Mouse (Mus musculus) liver (tissue): ENCODE measurements at regions not wholly inside any gene's neighbourhood (a gene's known extent, or its start where the extent isn't known, plus 50 kb on each side); places are given as distances from the start of the nearest gene placed in this dataset.

ENCODE experiments used
- DNase-seq: peaks from one replicate; pipeline ENCODE4 v3.0.0-alpha.2; 2020; ENCODE audit warnings: mixed read lengths

DNA sequence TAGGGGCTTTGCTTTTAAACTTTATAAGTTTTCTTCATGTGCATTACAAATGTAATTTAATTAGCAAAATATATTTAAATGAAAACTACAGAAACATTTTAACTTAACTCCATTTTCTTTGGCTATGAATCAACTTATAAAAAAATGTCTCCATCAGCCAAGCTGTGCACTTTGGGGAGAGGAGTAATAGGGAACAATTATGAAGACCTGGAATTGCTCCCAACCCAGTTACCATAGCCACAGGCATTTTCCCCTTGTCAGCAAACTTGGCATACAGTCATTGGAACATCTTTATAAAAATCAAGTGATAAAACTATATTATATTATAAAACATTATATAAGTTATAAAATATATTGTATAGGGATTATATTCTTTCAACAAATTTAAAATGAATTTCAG lies 65.0 kb downstream of the Atxn7l3b start:
- DNase-seq, result no peak

DNA sequence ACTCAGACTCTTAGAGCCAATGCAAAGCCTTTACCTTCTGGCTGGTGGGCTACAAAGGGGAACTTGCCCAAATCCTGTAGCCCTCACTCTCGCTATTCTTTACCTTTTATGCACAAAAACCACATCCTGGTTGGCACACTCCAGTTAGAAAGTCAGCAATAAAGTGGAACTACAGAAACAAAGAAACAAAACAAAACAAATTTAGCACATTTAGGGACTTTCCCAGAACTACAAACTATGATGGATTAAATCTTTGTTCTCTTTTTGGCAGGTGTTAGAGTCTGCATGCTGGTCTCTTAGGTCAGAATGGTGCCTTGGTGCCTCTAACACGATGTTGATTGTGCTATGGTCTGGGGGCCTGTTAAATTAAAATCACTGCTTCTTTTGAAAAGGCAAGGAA lies 65.4 kb downstream of the Atxn7l3b start:
- no peak for DNase-seq

DNA sequence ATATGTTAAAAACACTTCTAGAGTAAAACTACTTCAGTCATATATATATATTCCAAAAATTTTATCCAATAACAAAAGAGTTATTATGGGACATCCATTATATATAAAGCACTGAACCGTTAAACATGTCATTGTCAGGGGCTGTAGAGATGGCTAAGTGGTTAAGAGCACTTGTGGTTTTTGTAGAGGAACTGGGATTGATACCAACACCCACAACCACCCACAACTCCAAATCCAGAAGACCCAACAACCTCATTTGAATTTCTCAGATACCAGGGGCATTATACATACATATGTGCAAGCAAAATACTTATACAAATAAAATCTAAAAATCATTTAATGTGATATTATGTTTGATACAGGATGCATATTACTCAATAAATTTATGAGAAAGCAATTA lies 76.8 kb downstream of the Atxn7l3b start:
- no peak for DNase-seq

DNA sequence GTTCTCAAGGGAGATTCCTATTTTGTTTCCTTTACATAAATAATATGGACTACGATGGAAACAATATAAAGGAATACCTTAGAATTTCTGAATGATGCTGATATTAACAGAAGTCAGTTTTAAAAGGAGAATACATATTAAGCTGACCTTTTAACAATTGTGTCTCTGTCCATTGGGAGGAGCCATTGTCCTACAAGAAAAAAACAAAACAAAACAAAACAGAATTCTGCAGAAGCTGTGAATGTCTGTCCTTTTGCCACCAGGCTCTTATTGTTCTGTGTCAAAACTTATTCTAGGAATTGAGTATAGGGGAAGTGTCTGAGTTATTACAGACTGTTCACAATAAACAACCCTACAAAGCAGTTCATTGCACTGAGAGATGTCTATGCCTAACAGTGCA lies 82.6 kb downstream of the Atxn7l3b start:
- no peak for DNase-seq

DNA sequence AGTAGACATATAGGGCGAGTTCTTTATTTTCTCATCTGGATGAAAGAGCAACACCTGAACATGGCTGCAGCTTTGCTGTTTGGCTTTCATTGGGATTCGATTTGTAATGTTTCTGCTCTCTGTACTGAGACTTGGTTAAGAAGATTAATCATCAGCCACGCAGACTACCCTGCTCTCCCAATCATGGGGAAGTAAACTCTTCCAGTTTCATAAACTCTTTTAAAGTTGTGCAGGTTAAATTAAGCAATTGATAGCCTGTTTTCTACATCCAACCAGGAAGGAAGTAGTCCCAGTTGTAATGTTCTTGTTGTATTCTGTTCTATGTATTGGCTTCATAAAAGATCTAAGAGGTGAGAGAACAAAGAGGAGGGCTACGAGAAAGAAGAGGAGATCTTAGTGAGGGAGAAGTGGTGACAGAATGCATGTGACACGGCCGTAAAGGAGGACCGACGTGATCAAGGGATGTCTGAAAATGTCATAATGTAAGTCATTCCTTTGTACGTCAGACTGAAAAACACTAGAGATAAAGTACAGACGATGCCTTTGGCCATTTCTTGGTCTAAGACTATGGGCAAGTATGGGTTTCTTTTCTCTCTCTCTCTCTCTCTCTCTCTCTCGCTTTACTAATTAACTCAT lies 91.3 kb downstream of the Atxn7l3b start:
- no peak for DNase-seq

DNA sequence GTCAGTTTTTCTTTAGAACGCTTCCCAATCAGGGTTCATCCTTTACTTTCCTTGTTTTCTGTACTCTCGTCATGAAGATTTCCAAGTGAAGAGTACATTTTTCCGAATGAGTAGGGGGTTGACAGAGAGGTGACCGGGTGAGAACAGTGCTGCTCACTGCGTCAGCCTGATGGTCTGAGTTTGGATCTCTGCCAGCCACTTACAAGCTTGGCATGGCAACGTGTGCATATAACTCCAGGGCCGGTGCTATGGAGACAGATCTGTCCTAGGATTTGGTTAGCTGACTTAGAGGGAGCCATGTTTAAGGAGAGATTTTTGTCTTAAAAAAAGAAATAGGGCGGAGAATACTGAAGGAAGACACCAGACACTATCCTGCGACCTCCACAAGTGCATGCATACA lies 92.8 kb downstream of the Atxn7l3b start:
- DNase-seq, result no peak

DNA sequence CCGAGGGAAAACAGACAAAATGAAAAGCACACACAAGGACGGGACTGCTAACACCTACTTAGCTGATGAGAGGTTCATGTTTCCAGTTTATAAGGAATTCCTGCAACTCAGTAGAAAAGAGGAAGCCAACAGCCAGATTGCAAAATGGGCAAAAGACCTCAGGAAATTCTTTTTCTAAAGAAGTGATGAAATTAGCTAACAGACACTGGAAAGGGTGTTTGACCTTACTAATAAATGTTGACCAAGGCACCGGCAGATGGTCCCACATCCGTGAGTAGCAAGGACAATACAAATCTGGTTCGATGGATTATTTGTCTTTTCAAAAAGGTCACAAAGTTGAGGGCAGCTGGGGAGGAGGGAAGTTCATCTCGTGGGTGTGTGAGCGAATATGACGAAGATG lies 93.3 kb downstream of the Atxn7l3b start:
- DNase-seq, result no peak

DNA sequence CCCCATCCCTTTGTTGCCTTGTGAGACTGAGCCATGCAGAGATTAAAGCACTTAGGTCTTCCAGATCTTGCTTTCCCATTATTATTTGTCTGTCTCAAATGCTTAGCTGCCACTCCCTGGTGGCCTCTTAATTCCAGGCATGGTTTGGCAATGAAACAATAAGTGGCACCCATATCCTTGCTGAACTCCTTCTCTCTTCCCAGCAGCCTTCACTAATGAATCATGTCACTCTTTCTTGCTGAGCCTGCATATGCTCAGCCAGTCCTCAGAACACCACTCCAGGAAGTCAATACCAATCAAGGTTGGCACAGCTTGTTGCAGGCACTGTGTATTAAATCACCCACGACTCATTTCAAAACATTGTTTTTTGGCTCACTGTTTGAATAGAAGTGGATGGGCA lies 118.6 kb downstream of the Atxn7l3b start:
- no peak for DNase-seq

DNA sequence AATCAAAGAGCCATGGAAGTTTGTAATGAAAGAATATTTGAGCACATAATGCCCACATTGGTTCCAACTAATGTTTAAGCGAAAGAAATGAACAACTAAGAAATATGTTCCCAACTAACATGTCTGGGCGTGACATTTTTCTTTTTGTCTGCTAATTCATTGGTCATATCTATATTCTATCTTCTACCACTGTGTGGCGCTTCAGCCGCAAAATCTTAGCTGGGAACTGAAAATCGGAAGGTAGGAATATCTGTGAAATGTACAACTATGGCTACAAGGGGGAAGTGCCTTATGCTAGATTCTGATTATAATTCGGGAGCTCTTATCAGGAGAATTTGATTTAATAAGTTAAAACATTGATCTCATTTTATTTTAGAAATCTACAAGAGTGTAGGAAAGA lies 125.2 kb downstream of the Atxn7l3b start:
- DNase-seq, result no peak

DNA sequence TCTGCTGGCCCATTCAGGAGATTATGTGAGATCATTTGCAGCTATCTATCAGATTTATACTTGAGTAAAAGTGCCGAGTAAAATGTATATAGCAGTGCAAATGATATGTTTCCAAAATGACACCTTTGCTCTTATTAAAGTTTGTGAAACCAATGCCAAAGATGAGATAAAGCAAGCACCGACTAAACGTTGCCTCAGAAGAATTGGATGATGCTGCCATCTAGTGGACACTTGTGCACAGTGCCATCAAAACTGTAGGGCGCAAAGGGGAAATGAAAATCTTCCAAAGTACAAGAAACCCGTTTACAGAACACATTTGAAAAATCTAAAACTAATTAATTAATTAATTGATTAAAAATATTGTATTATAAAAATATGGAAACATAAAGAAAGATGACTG lies 127.2 kb downstream of the Atxn7l3b start:
- peak; percentile 23 for DNase-seq

DNA sequence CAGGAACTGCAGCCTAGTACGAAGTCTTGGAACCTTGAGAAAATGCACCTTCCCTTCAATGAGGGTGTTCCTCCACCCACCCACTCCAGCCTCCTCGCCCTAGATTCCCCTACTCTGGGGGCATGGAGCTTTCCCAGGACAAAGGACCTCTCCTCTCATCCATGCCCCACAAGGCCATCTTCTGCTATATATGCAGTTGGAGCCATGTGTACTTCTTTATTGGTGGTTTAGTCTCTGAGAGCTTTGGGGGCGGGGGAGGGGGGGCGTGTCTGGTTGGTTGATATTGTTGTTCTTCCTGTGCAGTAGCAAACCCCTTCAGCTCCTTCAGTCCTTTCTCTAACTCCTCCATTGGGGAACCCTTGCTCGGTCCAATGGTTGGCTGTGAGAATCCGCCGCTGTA lies 130.2 kb downstream of the Atxn7l3b start:
- DNase-seq, result no peak

DNA sequence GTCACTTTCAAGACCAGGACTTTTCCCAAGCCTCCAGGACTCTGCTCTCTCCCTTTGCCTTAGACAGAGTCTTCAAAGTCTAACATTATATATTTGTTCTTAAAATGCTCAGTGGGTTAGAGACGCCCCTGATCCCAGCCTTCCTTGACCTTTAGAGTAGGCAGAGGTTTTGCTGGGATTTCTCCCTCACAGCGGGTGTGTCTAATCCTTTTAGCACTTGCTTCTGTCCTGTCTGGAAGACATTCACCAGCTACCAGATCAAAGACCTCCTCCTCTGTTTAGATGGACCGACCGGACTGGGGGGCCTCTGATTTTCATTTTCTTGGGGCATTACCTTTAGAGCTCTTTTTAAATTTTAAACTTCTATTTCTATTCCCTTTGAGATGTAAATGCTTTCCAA lies 130.7 kb downstream of the Atxn7l3b start:
- no peak for DNase-seq

DNA sequence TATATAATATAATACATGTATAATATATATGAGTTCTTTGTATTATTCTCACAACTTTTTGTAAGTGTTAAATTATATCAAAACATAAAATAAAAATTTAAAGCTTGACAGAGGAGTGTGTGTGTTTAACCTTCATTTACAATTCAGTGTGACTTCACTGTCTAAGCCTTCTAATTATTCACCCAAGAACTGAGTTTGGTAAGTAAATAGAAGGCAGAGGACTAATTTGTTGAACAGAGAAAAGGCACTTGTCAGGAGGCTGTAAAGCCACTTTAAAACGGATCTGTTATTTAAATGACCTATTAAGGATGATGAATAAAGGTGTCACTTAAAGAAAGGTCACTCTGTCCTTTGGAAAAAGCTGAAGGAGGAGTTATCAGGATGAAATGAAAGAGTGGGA lies 132.9 kb downstream of the Atxn7l3b start:
- no peak for DNase-seq

DNA sequence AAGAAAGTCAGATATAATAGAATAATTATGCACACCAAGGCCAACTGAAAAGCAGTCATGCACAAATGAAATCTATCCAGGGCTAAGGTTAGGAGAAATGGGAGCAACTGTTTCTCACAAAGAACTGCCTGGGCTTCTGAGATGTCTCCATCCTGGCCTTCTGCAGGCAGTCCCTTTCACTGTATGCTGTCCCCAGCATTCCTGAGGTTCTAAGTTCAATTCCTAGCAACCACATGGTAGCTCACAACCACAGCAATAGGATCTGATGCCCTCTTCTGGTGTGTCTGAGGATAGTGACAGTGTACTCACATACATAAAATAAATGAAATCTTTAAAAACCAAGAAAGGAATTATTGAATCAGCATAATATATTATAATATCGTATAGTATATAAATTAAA lies 133.3 kb downstream of the Atxn7l3b start:
- DNase-seq, result no peak

DNA sequence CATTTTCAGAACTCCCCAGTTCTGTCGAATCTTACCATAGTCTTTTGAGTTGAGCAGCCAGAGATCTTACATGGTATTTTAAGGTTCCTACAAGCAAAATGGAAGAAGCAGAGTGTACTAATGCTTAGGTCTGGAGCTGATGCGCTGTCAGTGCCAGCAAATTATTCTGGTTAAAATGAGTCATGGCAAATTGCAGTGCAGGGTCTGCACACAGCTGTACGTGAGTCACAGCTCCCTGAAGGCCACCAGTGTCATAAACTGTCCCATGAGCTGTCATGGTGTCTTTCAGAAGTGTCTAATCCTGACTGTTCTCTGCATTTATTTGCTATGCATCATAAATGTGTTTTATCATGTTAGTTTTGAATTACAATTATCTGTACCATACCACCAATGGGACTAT lies 140.6 kb downstream of the Atxn7l3b start:
- DNase-seq, result no peak

DNA sequence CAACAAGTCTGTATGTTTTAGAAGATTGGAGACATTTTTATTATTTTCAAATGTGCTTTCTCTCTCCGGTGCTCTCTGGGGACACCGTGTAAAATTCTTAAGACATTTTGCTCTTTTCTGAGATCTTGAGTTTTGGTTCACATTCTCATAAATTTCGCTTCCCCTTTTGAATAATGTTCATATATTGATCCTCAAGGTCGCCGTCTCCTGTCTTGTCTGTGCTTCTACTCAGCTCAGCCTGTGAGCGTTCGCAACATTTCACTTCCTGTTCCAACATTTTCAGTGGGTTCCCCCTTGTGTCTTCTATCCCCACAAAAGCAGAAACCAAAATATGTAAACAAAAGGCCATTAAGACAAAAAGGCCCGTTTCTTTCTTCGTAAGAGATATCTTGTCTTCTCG lies 154.5 kb downstream of the Atxn7l3b start:
- DNase-seq, result no peak

DNA sequence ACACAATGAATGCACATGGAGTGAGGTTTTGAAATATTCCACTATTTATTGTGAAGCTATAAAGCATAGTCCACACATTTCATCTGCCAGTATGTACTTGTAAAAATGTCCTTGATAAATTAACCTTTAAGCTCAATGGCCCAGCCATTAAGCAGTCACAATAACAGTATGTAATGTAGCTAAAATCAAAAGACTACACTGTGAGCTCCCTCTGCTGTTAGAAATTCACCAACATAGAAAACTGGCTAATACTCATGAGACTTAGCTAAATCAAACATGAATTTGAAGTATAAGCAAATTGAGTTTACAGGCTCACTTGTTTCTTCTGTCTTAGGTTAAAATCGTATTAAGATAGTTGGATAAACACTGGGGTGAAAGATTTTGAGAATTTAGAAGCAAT lies 182.1 kb downstream of the Atxn7l3b start:
- DNase-seq, result no peak

DNA sequence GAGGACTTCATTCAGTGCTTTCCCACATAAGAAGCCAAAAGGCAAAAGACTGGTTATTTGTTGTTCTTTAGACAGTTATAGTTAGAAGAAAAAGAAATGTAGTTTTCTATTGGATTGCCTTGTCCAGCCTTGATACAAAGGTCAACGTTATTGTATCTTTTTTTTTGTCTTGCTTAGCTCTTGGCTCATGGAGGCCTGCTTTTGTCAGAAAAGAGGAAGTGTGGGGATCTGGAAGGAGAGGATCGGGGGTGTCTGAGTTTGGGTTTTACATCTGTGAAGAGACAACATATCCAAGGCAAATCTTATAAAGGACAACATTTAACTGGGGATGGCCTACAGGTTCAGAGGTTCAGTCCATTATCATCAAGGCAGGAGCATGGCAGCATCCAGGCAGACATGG lies 185.3 kb downstream of the Atxn7l3b start:
- DNase-seq, result no peak

DNA sequence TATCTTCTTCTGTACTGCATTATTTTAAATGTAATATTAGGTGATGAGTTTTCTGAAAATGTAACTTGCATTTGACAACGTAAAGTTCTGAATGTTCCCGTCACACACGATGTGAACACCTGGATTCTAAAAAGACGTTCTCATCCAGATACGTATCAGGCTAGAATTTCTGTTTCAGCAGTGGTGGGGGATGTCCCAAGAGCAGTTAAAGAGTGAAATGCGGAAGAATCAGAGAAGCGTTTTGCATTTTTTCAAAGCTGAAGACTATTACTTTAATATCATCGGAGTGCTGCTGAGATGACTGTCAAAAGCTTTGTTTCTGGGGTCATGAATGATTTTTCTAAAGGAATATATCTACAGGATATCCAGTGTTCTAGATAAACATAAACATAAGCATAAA lies 186.7 kb downstream of the Atxn7l3b start:
- no peak for DNase-seq
